Mouse (Mus musculus): Measurements from ENCODE around the gene Folr1. TPM values are rescaled to one million over a fixed set of nuclear protein-coding genes. Genes with fewer than 3 reads are reported as not detected.

Gene Folr1
- total and polyA plus RNA-seq, 2 experiments from 2014 or later = 3.9 to 11.5 TPM

- no peak within 1 kb of the TSS for H3K4me3 ChIP-seq (ENCODE audit: low read depth, low read length)
- WGBS = 91% methylated on average over 4 of the region's 4 CpGs
- DNase-seq (ENCODE audit: low spot score) = no peak
- no peak for TF ChIP-seq CTCF (IDR thresholded peaks at IDR 0.05)
- H3K4me2 ChIP-seq (ENCODE audit: low read depth, low read length, poor library complexity, severe bottlenecking) = no peak within 1 kb of the TSS
- ATAC-seq (ENCODE audit: low FRiP score) = no peak
- no peaks in the 10 kb centered on the region for H3K36me3 ChIP-seq (ENCODE audit: insufficient read depth, low read length)
- H3K9ac ChIP-seq (replicated peaks; ENCODE audit: low read length, poor library complexity, severe bottlenecking) = no peak within 1 kb of the TSS
- H3K4me1 ChIP-seq (ENCODE audit: insufficient read depth, low read length) = no peaks in the 10 kb centered on the region
- no peaks in the 10 kb centered on the region for H3K9me3 ChIP-seq (ENCODE audit: low read length)
- H3K27ac ChIP-seq (ENCODE audit: low read depth, low read length) = no peak within 1 kb of the TSS
- no peaks in the 10 kb centered on the region for H3K27me3 ChIP-seq (ENCODE audit: insufficient read depth, low read length)
Measured at GRCm38 (mm10) chr7:101857094-101857493, 13.5 kb downstream of the Folr1 start, which contains the start of gene Folr2. Folr2 (minus strand) TSS chr7:101857194.

GRCm38 (mm10) chr7:101853816-101854215 lies 16.8 kb downstream of the Folr1 start:
- WGBS = 89% methylated on average over 2 of the region's 2 CpGs
- TF ChIP-seq CTCF (IDR thresholded peaks at IDR 0.05) = no peak
- Histone ChIP-seq H3K4me2 (ENCODE audit: low read depth, low read length, poor library complexity, severe bottlenecking) (no peak overlapping the region), H3K9ac (replicated peaks; ENCODE audit: low read length, poor library complexity, severe bottlenecking) (no peak overlapping the region), H3K4me1 (ENCODE audit: insufficient read depth, low read length) (no peaks in the 10 kb centered on the region), H3K9me3 (ENCODE audit: low read length) (no peaks in the 10 kb centered on the region), H3K27me3 (ENCODE audit: insufficient read depth, low read length) (no peaks in the 10 kb centered on the region), H3K4me3 (ENCODE audit: low read depth, low read length) (no peak overlapping the region), H3K36me3 (ENCODE audit: insufficient read depth, low read length) (no peaks in the 10 kb centered on the region), H3K27ac (ENCODE audit: low read depth, low read length) (no peak overlapping the region)
- ATAC-seq (ENCODE audit: low FRiP score) (no peak), DNase-seq (ENCODE audit: low spot score) (no peak)

- no peaks in the 10 kb centered on the region for H3K4me1 ChIP-seq (ENCODE audit: insufficient read depth, low read length)
- 81% methylated on average over 6 of the region's 6 CpGs for WGBS
- no peaks in the 10 kb centered on the region for H3K27me3 ChIP-seq (ENCODE audit: insufficient read depth, low read length)
Measured at GRCm38 (mm10) chr7:101852846-101853245, 17.7 kb downstream of the Folr1 start.

GRCm38 (mm10) chr7:101851689-101852088 lies 18.9 kb downstream of the Folr1 start:
- ATAC-seq (ENCODE audit: low FRiP score) = no peak
- WGBS = 85% methylated on average over 6 of the region's 6 CpGs

More at GRCm38 (mm10) chr7:101852846-101853245, 17.7 kb downstream of the Folr1 start:
- Histone ChIP-seq H3K4me3 (ENCODE audit: low read depth, low read length) (no peak overlapping the region), H3K27ac (ENCODE audit: low read depth, low read length) (no peak overlapping the region), H3K36me3 (ENCODE audit: insufficient read depth, low read length) (no peaks in the 10 kb centered on the region), H3K9ac (replicated peaks; ENCODE audit: low read length, poor library complexity, severe bottlenecking) (no peak overlapping the region), H3K4me2 (ENCODE audit: low read depth, low read length, poor library complexity, severe bottlenecking) (no peak overlapping the region), H3K9me3 (ENCODE audit: low read length) (no peaks in the 10 kb centered on the region)
- ATAC-seq (ENCODE audit: low FRiP score) = no peak
- DNase-seq (ENCODE audit: low spot score) = no peak
- no peak for TF ChIP-seq CTCF (IDR thresholded peaks at IDR 0.05)

GRCm38 (mm10) chr7:101847934-101848333 lies 22.7 kb downstream of the Folr1 start:
- Histone ChIP-seq H3K9ac (replicated peaks; ENCODE audit: low read length, poor library complexity, severe bottlenecking) (no peak overlapping the region), H3K9me3 (ENCODE audit: low read length) (no peaks in the 10 kb centered on the region), H3K27ac (ENCODE audit: low read depth, low read length) (no peak overlapping the region), H3K4me1 (ENCODE audit: insufficient read depth, low read length) (no peaks in the 10 kb centered on the region), H3K4me2 (ENCODE audit: low read depth, low read length, poor library complexity, severe bottlenecking) (no peak overlapping the region), H3K36me3 (ENCODE audit: insufficient read depth, low read length) (no peaks in the 10 kb centered on the region), H3K27me3 (ENCODE audit: insufficient read depth, low read length) (no peaks in the 10 kb centered on the region), H3K4me3 (ENCODE audit: low read depth, low read length) (no peak overlapping the region)
- TF ChIP-seq CTCF (IDR thresholded peaks at IDR 0.05) = no peak
- WGBS = 96% methylated on average over 1 of the region's 1 CpGs
- DNase-seq (ENCODE audit: low spot score) (no peak), ATAC-seq (ENCODE audit: low FRiP score) (no peak)

More at GRCm38 (mm10) chr7:101851689-101852088, 18.9 kb downstream of the Folr1 start:
- Histone ChIP-seq H3K27me3 (ENCODE audit: insufficient read depth, low read length) (no peaks in the 10 kb centered on the region), H3K9me3 (ENCODE audit: low read length) (no peaks in the 10 kb centered on the region), H3K4me1 (ENCODE audit: insufficient read depth, low read length) (no peaks in the 10 kb centered on the region), H3K4me3 (ENCODE audit: low read depth, low read length) (no peak overlapping the region), H3K4me2 (ENCODE audit: low read depth, low read length, poor library complexity, severe bottlenecking) (no peak overlapping the region), H3K36me3 (ENCODE audit: insufficient read depth, low read length) (no peaks in the 10 kb centered on the region), H3K9ac (replicated peaks; ENCODE audit: low read length, poor library complexity, severe bottlenecking) (no peak overlapping the region), H3K27ac (ENCODE audit: low read depth, low read length) (no peak overlapping the region)
- no peak for DNase-seq (ENCODE audit: low spot score)
- TF ChIP-seq CTCF (IDR thresholded peaks at IDR 0.05) = no peak

GRCm38 (mm10) chr7:101844186-101844585 lies 26.4 kb downstream of the Folr1 start:
- Histone ChIP-seq H3K4me3 (ENCODE audit: low read depth, low read length) (no peak overlapping the region), H3K36me3 (ENCODE audit: insufficient read depth, low read length) (no peaks in the 10 kb centered on the region), H3K4me2 (ENCODE audit: low read depth, low read length, poor library complexity, severe bottlenecking) (no peak overlapping the region), H3K27me3 (ENCODE audit: insufficient read depth, low read length) (no peaks in the 10 kb centered on the region), H3K9me3 (ENCODE audit: low read length) (no peaks in the 10 kb centered on the region), H3K4me1 (ENCODE audit: insufficient read depth, low read length) (no peaks in the 10 kb centered on the region), H3K9ac (replicated peaks; ENCODE audit: low read length, poor library complexity, severe bottlenecking) (no peak overlapping the region), H3K27ac (ENCODE audit: low read depth, low read length) (no peak overlapping the region)
- ATAC-seq (ENCODE audit: low FRiP score) (no peak), DNase-seq (ENCODE audit: low spot score) (no peak)
- WGBS = 73% methylated on average over 6 of the region's 6 CpGs
- TF ChIP-seq CTCF (IDR thresholded peaks at IDR 0.05) = no peak
